Mouse (Mus musculus) forebrain, embryonic 13.5 days (tissue): ENCODE measurements around the gene Aif1l. TPM values are rescaled to one million over a fixed set of nuclear protein-coding genes. Genes with fewer than 3 reads are reported as not detected.

ENCODE experiments used
- ATAC-seq: fragments of 200-750 bp; cut with Nextera tagmentation; 2 replicates; pipeline ENCODE4 v1.8.0; 2017
- H3K27ac ChIP-seq: fragments of 300-500 bp; sonication (generic); 2 replicates; pipeline ENCODE4 v1.5.1; 2015; ENCODE audit warnings: inconsistent platforms, mild to moderate bottlenecking, moderate library complexity
- H3K27me3 ChIP-seq: fragments of 300-500 bp; sonication (generic); 2 replicates; pipeline ENCODE4 v1.6.1; 2015; ENCODE audit warnings: mild to moderate bottlenecking, inconsistent platforms
- H3K36me3 ChIP-seq: fragments of 300-500 bp; sonication (generic); 2 replicates; pipeline ENCODE4 v1.6.1; 2015; ENCODE audit warnings: mild to moderate bottlenecking, inconsistent platforms; ENCODE audit not compliant: poor library complexity, severe bottlenecking
- H3K4me1 ChIP-seq: fragments of 300-500 bp; sonication (generic); 2 replicates; pipeline ENCODE4 v1.6.1; 2015; ENCODE audit warnings: inconsistent platforms
- H3K4me2 ChIP-seq: fragments of 300-500 bp; sonication (generic); 2 replicates; pipeline ENCODE4 v1.6.1; 2015; ENCODE audit warnings: inconsistent platforms, mild to moderate bottlenecking, moderate library complexity
- H3K4me3 ChIP-seq: fragments of 300-500 bp; sonication (generic); 2 replicates; pipeline ENCODE4 v1.5.1; 2015; ENCODE audit warnings: mild to moderate bottlenecking, inconsistent platforms
- H3K9ac ChIP-seq: fragments of 300-500 bp; sonication (generic); 2 replicates; pipeline ENCODE4 v1.6.1; 2015; ENCODE audit warnings: mild to moderate bottlenecking, inconsistent platforms
- H3K9me3 ChIP-seq: fragments of 300-500 bp; sonication (generic); replicated peaks from 2 replicates; pipeline ENCODE4 v1.6.1; 2016; ENCODE audit warnings: inconsistent platforms
- WGBS: fragments of 180-500 bp; shearing (Covaris S2); methylation state at CpG from one replicate; pipeline ENCODE4 v1.1.7; 2015; 5-methylcytosine and 5-hydroxymethylcytosine counted together
- polyA plus RNA-seq: library from polyadenylated mRNA; unstranded; fragments of >200 nt; fragmentation: Nextera tagmentation; extraction: Ambion mirVana; gene quantifications from 2 replicates; pipeline ENCODE4 v1.2.1, GENCODE M21; 2015

Aif1l gene
- polyA plus RNA-seq, 1 experiment from 2014 or later: 74.8 TPM

DNA sequence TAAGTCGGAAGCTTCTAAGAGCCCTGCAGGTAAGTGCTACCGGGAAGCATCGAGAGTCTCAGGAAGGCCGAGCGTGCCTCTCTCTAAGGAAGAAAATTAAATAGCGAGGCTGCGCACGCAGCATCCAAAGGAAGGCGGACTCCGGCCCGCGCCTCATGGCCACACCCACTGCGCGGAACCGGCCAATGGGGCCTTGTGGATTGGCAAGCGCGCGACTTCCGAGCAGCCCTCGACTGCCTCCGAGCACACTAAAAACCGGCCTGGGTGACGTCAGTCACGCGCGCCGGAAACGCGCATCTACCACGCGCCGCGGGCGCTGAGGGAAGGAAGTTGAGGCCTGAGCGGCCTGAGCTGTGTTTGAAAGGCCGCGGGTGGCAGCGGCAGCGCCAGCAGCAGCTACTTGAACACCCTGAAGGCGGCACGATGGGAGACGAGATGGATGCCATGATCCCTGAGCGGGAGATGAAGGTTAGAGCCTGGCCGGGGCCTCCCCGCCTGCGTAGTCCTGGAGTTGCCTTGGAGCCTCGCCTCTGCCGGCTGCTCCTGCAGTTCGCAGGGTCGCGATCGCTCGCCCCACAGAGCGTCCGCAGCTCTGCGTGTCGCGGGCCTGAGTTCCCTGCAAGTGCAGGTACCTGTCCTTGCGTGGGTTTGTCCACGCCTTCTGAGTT is 24.3 kb downstream of the Aif1l start, which contains the start of gene Nup214:
Gene Nup214 (plus strand): TSS at position 296 of the 668 bp plus-strand sequence.
- Histone ChIP-seq H3K27ac (peak within 1 kb of the TSS; percentile 74), H3K4me2 (peak within 1 kb of the TSS; percentile 97), H3K4me1 (peaks cover 18% of the 10 kb centered on the region), H3K4me3 (peak within 1 kb of the TSS; percentile 87), H3K9me3 (no peaks in the 10 kb centered on the region), H3K9ac (peak within 1 kb of the TSS; percentile 91), H3K27me3 (no peaks in the 10 kb centered on the region), H3K36me3 (peaks cover 65% of the 10 kb centered on the region)
- peak; percentile 100 for ATAC-seq
- WGBS: under 1% methylated on average over 60 of the region's 60 CpGs

DNA sequence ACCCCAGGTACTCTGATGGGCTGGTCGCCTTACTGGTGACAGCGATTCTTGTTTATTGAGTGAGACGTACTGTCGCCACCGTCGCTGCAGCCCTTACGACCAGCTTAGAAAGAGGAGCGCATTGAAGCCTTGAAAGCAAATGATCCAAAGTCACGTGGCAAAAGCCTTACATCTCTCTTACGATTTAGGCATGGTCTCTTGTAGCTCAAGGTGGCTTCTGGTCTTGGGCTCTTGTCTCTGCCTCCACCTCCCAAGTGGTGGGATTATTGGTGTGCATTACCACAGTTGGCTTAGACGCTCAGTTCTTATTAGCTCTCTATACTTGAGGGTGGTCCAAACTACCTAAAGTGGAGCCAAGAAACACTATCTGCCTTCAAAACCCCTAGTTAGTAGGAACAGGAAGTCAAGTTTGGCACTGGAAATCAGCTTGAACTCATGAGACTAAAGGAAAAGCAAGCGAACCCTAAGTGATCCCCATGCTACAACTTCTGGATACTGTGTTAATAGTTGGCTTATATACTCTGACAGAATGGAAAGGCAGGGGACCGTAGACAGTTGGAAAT is 25.0 kb downstream of the Aif1l start:
- H3K9ac ChIP-seq: peak overlapping the region; percentile 91
- H3K4me1 ChIP-seq: peaks cover 18% of the 10 kb centered on the region
- no peaks in the 10 kb centered on the region for H3K27me3 ChIP-seq
- H3K36me3 ChIP-seq: peaks cover 63% of the 10 kb centered on the region
- peak overlapping the region; percentile 87 for H3K4me3 ChIP-seq
- H3K4me2 ChIP-seq: peak overlapping the region; percentile 97
- no peaks in the 10 kb centered on the region for H3K9me3 ChIP-seq
- ATAC-seq: no peak
- H3K27ac ChIP-seq: no peak overlapping the region
- 10% methylated on average over 13 of the region's 13 CpGs for WGBS

DNA sequence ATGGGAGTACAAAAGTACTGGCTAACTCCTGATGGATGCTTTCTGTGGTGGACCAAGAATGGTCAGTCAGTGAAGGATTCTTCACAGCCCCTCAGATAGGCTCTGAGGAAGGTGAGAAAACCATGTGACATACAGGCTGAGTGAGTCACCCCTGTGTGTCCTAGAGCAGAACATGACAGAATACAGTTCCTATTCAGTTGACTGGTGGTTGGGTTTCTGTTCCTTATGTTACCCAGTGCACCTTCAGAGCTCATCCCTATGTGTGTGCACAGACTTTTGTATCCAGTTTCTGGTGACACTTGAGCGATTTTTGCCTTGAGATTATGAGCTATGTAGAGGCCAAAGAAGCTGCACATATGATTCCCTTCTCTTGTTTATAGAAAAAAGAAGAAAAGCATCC is 37.8 kb downstream of the Aif1l start:
- no peaks in the 10 kb centered on the region for H3K9me3 ChIP-seq
- H3K27me3 ChIP-seq: no peaks in the 10 kb centered on the region
- no peak overlapping the region for H3K4me2 ChIP-seq
- no peak overlapping the region for H3K4me3 ChIP-seq
- H3K4me1 ChIP-seq: no peaks in the 10 kb centered on the region
- H3K36me3 ChIP-seq: peaks cover 99% of the 10 kb centered on the region
- H3K9ac ChIP-seq: no peak overlapping the region
- no peak for ATAC-seq
- H3K27ac ChIP-seq: no peak overlapping the region
- 94% methylated on average over 1 of the region's 1 CpGs for WGBS

DNA sequence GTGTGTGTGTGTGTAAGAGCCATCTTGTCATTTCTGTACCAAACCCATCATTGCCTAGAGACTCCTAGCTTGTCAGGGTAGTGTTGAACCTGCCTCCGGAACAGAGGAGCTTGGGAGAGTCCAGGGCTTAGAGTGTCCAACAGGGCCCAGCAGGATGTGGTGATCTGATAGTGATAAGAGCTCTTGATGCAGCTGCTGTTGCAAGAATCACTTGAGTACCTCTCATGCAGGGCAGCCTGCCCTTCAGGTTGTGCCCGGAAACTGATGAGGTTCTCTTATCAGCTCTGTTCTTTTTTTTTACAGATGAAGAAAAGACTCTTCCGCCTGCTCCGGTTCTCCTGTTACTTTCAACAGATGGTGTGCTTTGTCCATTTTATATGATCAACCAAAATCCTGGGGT is 41.0 kb downstream of the Aif1l start:
- no peak for ATAC-seq
- no peaks in the 10 kb centered on the region for H3K4me1 ChIP-seq
- no peak overlapping the region for H3K4me2 ChIP-seq
- H3K27me3 ChIP-seq: no peaks in the 10 kb centered on the region
- no peak overlapping the region for H3K9ac ChIP-seq
- WGBS: 94% methylated on average over 4 of the region's 4 CpGs
- no peak overlapping the region for H3K27ac ChIP-seq
- peaks cover 97% of the 10 kb centered on the region for H3K36me3 ChIP-seq
- H3K9me3 ChIP-seq: no peaks in the 10 kb centered on the region
- no peak overlapping the region for H3K4me3 ChIP-seq

DNA sequence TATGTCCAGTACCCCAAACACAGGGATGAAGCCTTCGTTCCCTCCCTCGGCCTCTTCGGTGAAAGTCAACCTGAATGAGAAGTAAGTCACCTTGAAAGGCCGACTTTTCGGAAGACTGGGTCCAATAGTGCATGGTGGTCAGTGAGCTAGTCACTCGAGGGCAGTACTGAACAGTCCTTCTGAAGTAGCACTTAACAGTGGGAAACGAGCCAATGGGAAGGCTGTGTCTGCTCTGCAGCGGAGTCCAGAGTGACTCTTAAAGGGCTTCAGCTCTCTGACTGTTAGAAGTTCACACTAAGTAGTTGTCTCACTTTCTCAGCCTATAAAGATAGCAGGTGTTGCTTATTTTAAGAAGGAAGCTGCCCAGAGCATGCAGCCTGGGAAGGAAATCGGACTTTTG is 45.0 kb downstream of the Aif1l start:
- Histone ChIP-seq H3K4me3 (no peak overlapping the region), H3K4me2 (no peak overlapping the region), H3K27me3 (no peaks in the 10 kb centered on the region), H3K4me1 (no peaks in the 10 kb centered on the region), H3K9me3 (no peaks in the 10 kb centered on the region), H3K27ac (no peak overlapping the region), H3K9ac (no peak overlapping the region), H3K36me3 (peaks cover 93% of the 10 kb centered on the region)
- no peak for ATAC-seq
- 94% methylated on average over 9 of the region's 9 CpGs for WGBS

DNA sequence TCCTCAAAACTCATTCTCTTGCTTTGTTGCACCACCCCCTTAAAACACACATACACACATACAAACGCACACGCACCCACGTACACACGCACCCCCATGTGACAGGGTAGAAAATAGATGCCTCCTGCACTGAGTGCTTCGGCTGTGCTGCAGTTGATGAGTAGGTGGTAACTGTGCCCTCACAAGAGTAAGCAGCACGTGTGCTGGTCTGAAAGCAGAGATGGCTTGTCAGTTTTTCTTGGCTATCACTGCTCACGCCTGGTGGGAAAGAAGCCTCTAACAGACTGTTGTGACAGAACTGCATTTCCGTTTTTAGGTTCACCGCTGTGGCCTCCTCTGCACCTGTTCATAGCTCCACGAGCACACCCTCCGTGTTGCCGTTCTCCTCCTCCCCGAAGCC is 46.1 kb downstream of the Aif1l start:
- Histone ChIP-seq H3K9ac (no peak overlapping the region), H3K9me3 (no peaks in the 10 kb centered on the region), H3K27ac (no peak overlapping the region), H3K27me3 (no peaks in the 10 kb centered on the region), H3K4me3 (no peak overlapping the region), H3K4me2 (no peak overlapping the region), H3K36me3 (peaks cover 90% of the 10 kb centered on the region), H3K4me1 (no peaks in the 10 kb centered on the region)
- WGBS: 96% methylated on average over 13 of the region's 13 CpGs
- no peak for ATAC-seq

DNA sequence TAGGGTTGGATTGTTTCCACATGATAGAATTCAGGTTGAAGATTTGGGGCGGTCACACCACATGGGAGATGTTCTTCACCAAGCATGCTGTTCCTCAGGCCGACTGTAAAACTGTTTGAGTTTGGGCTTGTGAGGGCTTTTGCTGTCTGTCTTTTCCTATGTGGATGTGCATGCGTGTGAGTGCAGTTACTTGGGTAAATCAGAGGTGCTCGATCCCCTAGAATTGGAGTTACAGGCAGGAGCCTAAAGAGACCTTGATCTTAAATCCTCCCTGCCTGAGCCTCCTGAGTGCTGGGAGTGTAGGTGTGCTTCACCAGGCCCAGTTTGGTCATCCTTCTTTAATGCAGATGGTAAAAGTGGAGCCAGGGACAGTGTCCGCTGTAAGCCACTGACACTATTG is 47.6 kb downstream of the Aif1l start:
- Histone ChIP-seq H3K4me3 (no peak overlapping the region), H3K27ac (no peak overlapping the region), H3K4me2 (no peak overlapping the region), H3K36me3 (peaks cover 83% of the 10 kb centered on the region), H3K9me3 (no peaks in the 10 kb centered on the region), H3K4me1 (no peaks in the 10 kb centered on the region), H3K9ac (no peak overlapping the region), H3K27me3 (no peaks in the 10 kb centered on the region)
- WGBS: 94% methylated on average over 5 of the region's 5 CpGs
- ATAC-seq: no peak

DNA sequence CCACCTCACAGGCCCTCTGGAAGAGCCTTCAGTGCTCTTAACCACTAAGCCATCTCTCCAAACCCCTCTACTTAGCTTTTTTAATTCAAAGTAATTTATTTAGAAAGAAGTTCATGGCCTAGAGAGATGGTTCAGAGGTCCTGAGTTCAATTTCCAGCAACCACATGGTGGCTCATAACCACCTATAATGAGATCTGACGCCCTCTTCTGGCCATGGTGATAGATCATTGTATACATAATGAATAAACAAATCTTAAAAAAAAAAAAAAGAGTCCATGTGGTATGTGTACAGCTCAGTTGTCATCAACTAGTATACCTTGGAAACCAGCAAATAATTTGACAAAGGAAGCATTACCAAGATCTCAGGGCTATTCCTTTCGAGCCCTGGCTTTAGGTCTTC is 48.5 kb downstream of the Aif1l start:
- H3K4me3 ChIP-seq: no peak overlapping the region
- H3K9me3 ChIP-seq: no peaks in the 10 kb centered on the region
- no peak overlapping the region for H3K9ac ChIP-seq
- ATAC-seq: no peak
- H3K27me3 ChIP-seq: no peaks in the 10 kb centered on the region
- H3K27ac ChIP-seq: no peak overlapping the region
- 79% methylated on average over 2 of the region's 2 CpGs for WGBS
- H3K36me3 ChIP-seq: peaks cover 83% of the 10 kb centered on the region
- H3K4me2 ChIP-seq: no peak overlapping the region
- no peaks in the 10 kb centered on the region for H3K4me1 ChIP-seq

DNA sequence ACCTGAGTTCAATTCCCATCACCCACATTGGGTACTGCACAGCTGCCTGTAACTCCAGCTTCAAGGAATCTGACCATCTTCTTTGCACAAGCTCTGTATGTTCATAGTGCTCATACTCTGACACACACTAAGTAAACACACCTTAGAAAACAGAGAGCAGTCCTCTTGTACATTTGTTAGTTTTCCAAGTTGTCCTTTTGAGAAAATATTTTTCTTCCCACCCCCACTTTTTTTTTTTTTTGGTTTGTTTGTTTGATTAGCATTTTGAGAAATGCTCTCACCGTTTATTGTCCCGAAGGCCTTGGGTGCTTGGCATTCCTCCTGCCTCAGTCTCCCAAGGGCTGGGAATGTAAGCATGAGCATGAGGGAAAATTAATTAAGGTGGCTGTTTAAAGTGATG is 58.4 kb downstream of the Aif1l start:
- Histone ChIP-seq H3K27ac (no peak overlapping the region), H3K4me3 (no peak overlapping the region), H3K27me3 (no peaks in the 10 kb centered on the region), H3K4me1 (no peaks in the 10 kb centered on the region), H3K9ac (no peak overlapping the region), H3K9me3 (no peaks in the 10 kb centered on the region), H3K36me3 (peaks cover 92% of the 10 kb centered on the region), H3K4me2 (no peak overlapping the region)
- ATAC-seq: no peak
- 95% methylated on average over 2 of the region's 2 CpGs for WGBS

DNA sequence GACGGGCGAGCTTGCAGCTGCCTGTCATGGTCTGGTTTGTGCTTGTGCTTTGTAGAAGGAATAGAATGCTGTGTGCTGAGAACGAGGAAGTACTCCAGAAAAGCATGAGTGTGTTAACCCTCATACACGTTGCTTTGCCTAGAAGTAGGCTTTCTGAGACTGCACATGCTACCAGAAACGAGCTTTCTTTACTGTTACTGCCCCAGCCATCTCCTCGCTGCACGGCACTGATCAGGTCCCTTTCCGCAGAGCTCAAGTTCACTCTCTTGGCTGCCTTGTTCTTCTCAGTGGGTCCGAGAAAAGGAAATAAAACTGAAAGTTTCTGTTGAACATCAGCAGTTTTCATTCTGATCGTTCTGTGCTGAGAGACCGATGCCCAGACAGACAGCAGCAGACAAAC is 58.8 kb downstream of the Aif1l start:
- Histone ChIP-seq H3K27ac (no peak overlapping the region), H3K9me3 (no peaks in the 10 kb centered on the region), H3K27me3 (no peaks in the 10 kb centered on the region), H3K36me3 (peaks cover 92% of the 10 kb centered on the region), H3K4me2 (no peak overlapping the region), H3K9ac (no peak overlapping the region), H3K4me1 (no peaks in the 10 kb centered on the region), H3K4me3 (no peak overlapping the region)
- ATAC-seq: no peak
- WGBS: 95% methylated on average over 11 of the region's 11 CpGs

DNA sequence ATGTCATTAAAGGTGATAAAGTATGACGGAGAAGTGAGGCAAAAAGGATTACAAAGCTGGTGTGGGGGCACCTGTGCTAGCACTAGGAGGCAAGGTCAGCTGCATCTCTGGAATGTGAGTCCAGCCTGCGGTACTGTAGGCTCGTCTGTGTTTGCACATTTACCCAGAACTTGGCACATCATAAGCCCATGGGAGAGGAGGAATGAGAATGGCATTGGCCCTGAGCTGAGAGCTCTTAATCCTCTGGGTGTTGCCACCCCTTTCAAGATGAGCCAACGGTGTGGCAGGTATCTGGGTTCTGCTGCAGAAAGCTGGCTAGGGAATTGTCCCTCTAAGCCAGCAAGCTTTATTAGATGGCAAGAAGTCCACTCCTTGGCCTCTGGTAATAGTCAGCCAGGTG is 69.8 kb downstream of the Aif1l start:
- H3K4me2 ChIP-seq: no peak overlapping the region
- no peak overlapping the region for H3K27ac ChIP-seq
- ATAC-seq: no peak
- no peaks in the 10 kb centered on the region for H3K9me3 ChIP-seq
- H3K27me3 ChIP-seq: no peaks in the 10 kb centered on the region
- WGBS: 93% methylated on average over 4 of the region's 4 CpGs
- no peaks in the 10 kb centered on the region for H3K4me1 ChIP-seq
- H3K36me3 ChIP-seq: peaks cover 98% of the 10 kb centered on the region
- H3K9ac ChIP-seq: no peak overlapping the region
- H3K4me3 ChIP-seq: no peak overlapping the region

DNA sequence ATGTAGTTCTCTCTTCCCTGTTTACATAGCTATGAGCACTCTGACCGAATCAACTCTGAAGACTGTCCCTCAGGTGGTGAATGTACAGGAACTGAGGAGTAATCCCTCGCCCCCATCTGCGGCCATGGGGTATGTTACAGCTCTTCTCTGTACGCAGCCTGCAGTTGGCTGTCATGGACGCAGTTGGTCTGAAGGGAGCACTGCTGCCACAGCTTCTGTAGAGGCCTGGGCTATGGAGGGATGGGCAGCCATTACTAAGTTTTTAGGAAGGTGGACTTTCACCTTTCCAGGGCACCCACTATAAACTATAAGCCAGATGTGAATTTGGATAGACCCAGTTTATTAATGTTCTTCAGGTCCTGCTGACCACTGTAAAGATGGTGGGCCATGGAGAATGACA is 70.3 kb downstream of the Aif1l start:
- ATAC-seq: no peak

More for the DNA sequence above, 70.3 kb downstream of the Aif1l start:
- Histone ChIP-seq H3K4me3 (no peak overlapping the region), H3K4me2 (no peak overlapping the region), H3K9ac (no peak overlapping the region), H3K27ac (no peak overlapping the region), H3K27me3 (no peaks in the 10 kb centered on the region), H3K4me1 (no peaks in the 10 kb centered on the region), H3K9me3 (no peaks in the 10 kb centered on the region), H3K36me3 (peaks cover 97% of the 10 kb centered on the region)
- WGBS: 98% methylated on average over 5 of the region's 5 CpGs
